Mouse (Mus musculus) forebrain, embryonic 15.5 days (tissue): Measurements from ENCODE around the gene Scaf8. TPM values are rescaled to one million over a fixed set of nuclear protein-coding genes. Genes with fewer than 3 reads are reported as not detected.
"Not testable (repeated sequence)": the region's sequence is repeated elsewhere in the genome, so short reads cannot be mapped to it uniquely, and the experiment has no call there.

Experiments
- ATAC-seq: fragments of 200-750 bp; cut with Nextera tagmentation; replicated peaks from 2 replicates; pipeline ENCODE4 v1.8.0; 2017; ENCODE audit warnings: mild to moderate bottlenecking, moderate TSS enrichment, moderate library complexity
- H3K27ac ChIP-seq: fragments of 300-500 bp; sonication (generic); replicated peaks from 2 replicates; pipeline ENCODE4 v1.5.1; 2015; ENCODE audit warnings: mild to moderate bottlenecking, inconsistent platforms
- H3K27me3 ChIP-seq: fragments of 300-500 bp; sonication (generic); 2 replicates; pipeline ENCODE4 v1.6.1; 2015; ENCODE audit warnings: inconsistent platforms
- H3K36me3 ChIP-seq: fragments of 300-500 bp; sonication (generic); 2 replicates; pipeline ENCODE4 v1.6.1; 2015; ENCODE audit warnings: mild to moderate bottlenecking, inconsistent platforms
- H3K4me1 ChIP-seq: fragments of 300-500 bp; sonication (generic); 2 replicates; pipeline ENCODE4 v1.6.1; 2015; ENCODE audit warnings: inconsistent platforms
- H3K4me2 ChIP-seq: fragments of 300-500 bp; sonication (generic); replicated peaks from 2 replicates; pipeline ENCODE4 v1.6.1; 2015; ENCODE audit warnings: mild to moderate bottlenecking, inconsistent platforms
- H3K4me3 ChIP-seq: fragments of 300-500 bp; sonication (generic); 2 replicates; pipeline ENCODE4 v1.5.1; 2015; ENCODE audit warnings: mild to moderate bottlenecking, inconsistent platforms
- H3K9ac ChIP-seq: fragments of 300-500 bp; sonication (generic); replicated peaks from 2 replicates; pipeline ENCODE4 v1.6.1; 2015; ENCODE audit warnings: mild to moderate bottlenecking, inconsistent platforms
- H3K9me3 ChIP-seq: fragments of 300-500 bp; sonication (generic); 2 replicates; pipeline ENCODE4 v1.6.1; 2016; ENCODE audit warnings: inconsistent platforms
- WGBS: fragments of 180-500 bp; shearing (Covaris S2); methylation state at CpG from one replicate; pipeline ENCODE4 v1.1.7; 2015; ENCODE audit warnings: mixed read lengths; 5-methylcytosine and 5-hydroxymethylcytosine counted together
- polyA plus RNA-seq: library from polyadenylated mRNA; unstranded; fragments of >200 nt; fragmentation: Nextera tagmentation; extraction: Ambion mirVana; gene quantifications from 2 replicates; pipeline ENCODE4 v1.2.1, GENCODE M21; 2015

Gene Scaf8
- polyA plus RNA-seq, 1 experiment from 2014 or later: 19.2 TPM

GRCm38 (mm10) chr17:3195483-3195882, 80.7 kb downstream of the Scaf8 start:
- H3K36me3 ChIP-seq: peaks cover 67% of the 10 kb centered on the region
- H3K4me3 ChIP-seq, ATAC-seq: not testable (repeated sequence)

GRCm38 (mm10) chr17:3200328-3200727, 85.6 kb downstream of the Scaf8 start:
- ATAC-seq: no peak
- Histone ChIP-seq H3K4me2 (no peak overlapping the region), H3K9me3 (no peaks in the 10 kb centered on the region), H3K27ac (no peak overlapping the region), H3K4me1 (no peaks in the 10 kb centered on the region), H3K4me3 (no peak overlapping the region), H3K27me3 (no peaks in the 10 kb centered on the region), H3K9ac (no peak overlapping the region), H3K36me3 (peaks cover 47% of the 10 kb centered on the region)
- 91% methylated on average over 8 of the region's 8 CpGs for WGBS

More at GRCm38 (mm10) chr17:3195483-3195882, 80.7 kb downstream of the Scaf8 start:
- H3K9me3 ChIP-seq, H3K4me2 ChIP-seq, H3K27me3 ChIP-seq, H3K4me1 ChIP-seq, H3K9ac ChIP-seq, H3K27ac ChIP-seq: not testable (repeated sequence)

- Histone ChIP-seq H3K4me2 (no peak overlapping the region), H3K9me3 (no peaks in the 10 kb centered on the region), H3K4me1 (peaks cover 9% of the 10 kb centered on the region), H3K27me3 (no peaks in the 10 kb centered on the region), H3K36me3 (peaks cover 23% of the 10 kb centered on the region), H3K27ac (no peak overlapping the region), H3K9ac (no peak overlapping the region), H3K4me3 (no peak overlapping the region)
- no peak for ATAC-seq
- whole genome bisulfite sequencing: 92% methylated on average over 4 of the region's 4 CpGs
Observed at GRCm38 (mm10) chr17:3203916-3204315, 89.1 kb downstream of the Scaf8 start.

- H3K9me3 ChIP-seq: no peaks in the 10 kb centered on the region
- no peak overlapping the region for H3K9ac ChIP-seq
- ATAC-seq: no peak
- no peak overlapping the region for H3K27ac ChIP-seq
- H3K4me2 ChIP-seq: no peak overlapping the region
- H3K4me1 ChIP-seq: peaks cover 9% of the 10 kb centered on the region
- peaks cover 14% of the 10 kb centered on the region for H3K36me3 ChIP-seq
- H3K4me3 ChIP-seq: no peak overlapping the region
- H3K27me3 ChIP-seq: no peaks in the 10 kb centered on the region
- WGBS: 96% methylated on average over 7 of the region's 7 CpGs
Observed at GRCm38 (mm10) chr17:3204826-3205405, 90.1 kb downstream of the Scaf8 start.

- ATAC-seq: no peak
- no peak overlapping the region for H3K4me3 ChIP-seq
- no peaks in the 10 kb centered on the region for H3K9me3 ChIP-seq
- WGBS: 64% methylated on average over 2 of the region's 2 CpGs
- peaks cover 14% of the 10 kb centered on the region for H3K4me1 ChIP-seq
- H3K27me3 ChIP-seq: no peaks in the 10 kb centered on the region
- no peak overlapping the region for H3K4me2 ChIP-seq
- H3K9ac ChIP-seq: no peak overlapping the region
- no peak overlapping the region for H3K27ac ChIP-seq
- H3K36me3 ChIP-seq: 0 out of 2 replicates have a peak, but pooled peaks cover 3% of the 10 kb centered on the region
Observed at GRCm38 (mm10) chr17:3206527-3207398, 92.0 kb downstream of the Scaf8 start.

- Histone ChIP-seq H3K4me3 (no peak overlapping the region), H3K9ac (no peak overlapping the region), H3K9me3 (no peaks in the 10 kb centered on the region), H3K4me2 (no peak overlapping the region), H3K27ac (no peak overlapping the region), H3K27me3 (no peaks in the 10 kb centered on the region), H3K36me3 (0 out of 2 replicates have a peak, but pooled peaks cover 3% of the 10 kb centered on the region), H3K4me1 (peaks cover 14% of the 10 kb centered on the region)
- ATAC-seq: no peak
- 82% methylated on average over 6 of the region's 6 CpGs for WGBS
Observed at GRCm38 (mm10) chr17:3207529-3208240, 92.9 kb downstream of the Scaf8 start.

- ATAC-seq: no peak
- H3K4me2 ChIP-seq: no peak overlapping the region
- 94% methylated on average over 1 of the region's 1 CpGs for WGBS
- peaks cover 14% of the 10 kb centered on the region for H3K4me1 ChIP-seq
- 0 out of 2 replicates have a peak, but pooled peaks cover 3% of the 10 kb centered on the region for H3K36me3 ChIP-seq
- no peaks in the 10 kb centered on the region for H3K27me3 ChIP-seq
- no peak overlapping the region for H3K27ac ChIP-seq
- H3K9me3 ChIP-seq: no peaks in the 10 kb centered on the region
- H3K9ac ChIP-seq: no peak overlapping the region
- no peak overlapping the region for H3K4me3 ChIP-seq
Observed at GRCm38 (mm10) chr17:3208471-3208870, 93.7 kb downstream of the Scaf8 start.

GRCm38 (mm10) chr17:3209581-3209980, 94.8 kb downstream of the Scaf8 start:
- 90% methylated on average over 4 of the region's 4 CpGs for WGBS
- Histone ChIP-seq H3K9ac (no peak overlapping the region), H3K36me3 (0 out of 2 replicates have a peak, but pooled peaks cover 3% of the 10 kb centered on the region), H3K9me3 (no peaks in the 10 kb centered on the region), H3K27me3 (no peaks in the 10 kb centered on the region), H3K4me1 (peaks cover 16% of the 10 kb centered on the region), H3K27ac (no peak overlapping the region), H3K4me2 (no peak overlapping the region), H3K4me3 (no peak overlapping the region)
- ATAC-seq: no peak

- Histone ChIP-seq H3K4me2 (no peak overlapping the region), H3K27ac (no peak overlapping the region), H3K36me3 (no peaks in the 10 kb centered on the region), H3K9me3 (no peaks in the 10 kb centered on the region), H3K4me3 (no peak overlapping the region), H3K27me3 (no peaks in the 10 kb centered on the region), H3K9ac (no peak overlapping the region), H3K4me1 (peaks cover 16% of the 10 kb centered on the region)
- no peak for ATAC-seq
- 95% methylated on average over 5 of the region's 5 CpGs for WGBS
Observed at GRCm38 (mm10) chr17:3210134-3210533, 95.4 kb downstream of the Scaf8 start.

- no peaks in the 10 kb centered on the region for H3K27me3 ChIP-seq
- H3K4me1 ChIP-seq: peaks cover 7% of the 10 kb centered on the region; the same call in 1 of the 2 replicates
- no peak overlapping the region for H3K27ac ChIP-seq
- peaks cover 6% of the 10 kb centered on the region; the same call in 1 of the 2 replicates for H3K36me3 ChIP-seq
- ATAC-seq: no peak
- no peaks in the 10 kb centered on the region for H3K9me3 ChIP-seq
- whole genome bisulfite sequencing: 68% methylated on average over 4 of the region's 4 CpGs
- H3K9ac ChIP-seq: no peak overlapping the region
- no peak overlapping the region for H3K4me3 ChIP-seq
- no peak overlapping the region for H3K4me2 ChIP-seq
Observed at GRCm38 (mm10) chr17:3212105-3212504, 97.3 kb downstream of the Scaf8 start.

GRCm38 (mm10) chr17:3212886-3213285, 98.1 kb downstream of the Scaf8 start:
- no peak overlapping the region for H3K4me2 ChIP-seq

GRCm38 (mm10) chr17:3214852-3215251, 100.1 kb downstream of the Scaf8 start:
- no peaks in the 10 kb centered on the region for H3K9me3 ChIP-seq
- no peak overlapping the region for H3K9ac ChIP-seq
- no peak overlapping the region for H3K4me3 ChIP-seq
- peaks cover 10% of the 10 kb centered on the region; the same call in 1 of the 2 replicates for H3K4me1 ChIP-seq
- peaks cover 6% of the 10 kb centered on the region; the same call in 1 of the 2 replicates for H3K36me3 ChIP-seq
- no peaks in the 10 kb centered on the region for H3K27me3 ChIP-seq
- 87% methylated on average over 2 of the region's 2 CpGs for WGBS
- no peak overlapping the region for H3K4me2 ChIP-seq
- H3K27ac ChIP-seq: no peak overlapping the region
- no peak for ATAC-seq

More at GRCm38 (mm10) chr17:3212886-3213285, 98.1 kb downstream of the Scaf8 start:
- H3K4me3 ChIP-seq: no peak overlapping the region
- WGBS: 89% methylated on average over 10 of the region's 10 CpGs
- peaks cover 6% of the 10 kb centered on the region; the same call in 1 of the 2 replicates for H3K36me3 ChIP-seq
- no peak overlapping the region for H3K9ac ChIP-seq
- H3K4me1 ChIP-seq: peaks cover 7% of the 10 kb centered on the region; the same call in 1 of the 2 replicates
- no peaks in the 10 kb centered on the region for H3K9me3 ChIP-seq
- ATAC-seq: no peak
- H3K27me3 ChIP-seq: no peaks in the 10 kb centered on the region
- H3K27ac ChIP-seq: no peak overlapping the region
